Mouse (Mus musculus) CH12.LX (cell line): Measurements from ENCODE around the gene Hist1h1d.
A peak's percentile ranks its signal among the peaks of the same experiment; 100 is the strongest.

Experiments
- CTCF ChIP-seq, 2 experiments: IDR thresholded peaks in 1 of 2; conservative IDR thresholded peaks in 1 of 2; 2 replicates each; pipeline ENCODE4 v1.5.1; 2011 to 2012; ENCODE audit warnings: low read depth in 2 of 2, low read length in 2 of 2, improper control_type of control experiment in 1 of 2, inconsistent platforms in 1 of 2, mild to moderate bottlenecking in 1 of 2, moderate library complexity in 1 of 2
- GABPA ChIP-seq: IDR thresholded peaks from 2 replicates; pipeline ENCODE4 v1.6.1; 2012; ENCODE audit warnings: low read depth, low read length, improper control_type of control experiment, inconsistent platforms; ENCODE audit not compliant: insufficient replicate concordance
- MAZ ChIP-seq: IDR thresholded peaks from 2 replicates; pipeline ENCODE4 v1.6.1; 2012; ENCODE audit warnings: low read depth, mild to moderate bottlenecking, inconsistent platforms, low read length, improper control_type of control experiment, moderate library complexity
- NELFE ChIP-seq: IDR thresholded peaks from 2 replicates; pipeline ENCODE4 v1.6.1; 2011; ENCODE audit warnings: low read depth, low read length, improper control_type of control experiment
- POLR2A ChIP-seq: IDR thresholded peaks from 2 replicates; pipeline ENCODE4 v1.6.1; 2011; ENCODE audit warnings: low read depth, mild to moderate bottlenecking, improper control_type of control experiment, low read length
- RAD21 ChIP-seq: IDR thresholded peaks from 2 replicates; pipeline ENCODE4 v1.6.1; 2011; ENCODE audit warnings: low read depth, mild to moderate bottlenecking, low read length, improper control_type of control experiment, moderate library complexity
- UBTF ChIP-seq: IDR thresholded peaks from 2 replicates; pipeline ENCODE4 v1.6.1; 2012; ENCODE audit warnings: low read depth, mild to moderate bottlenecking, inconsistent platforms, low read length, improper control_type of control experiment, moderate library complexity

GRCm38 (mm10) chr13:23585029-23585441 is 32.0 kb downstream of the Hist1h1d start:
- no peak for TF ChIP-seq CTCF (conservative IDR thresholded peaks at IDR 0.05 in 1 of 2, IDR thresholded peaks at IDR 0.05 in 1 of 2; ENCODE audit: low read depth in 2 of 2, low read length in 2 of 2)
- TF ChIP-seq MAZ, result no peak
- no peak for TF ChIP-seq GABPA
- peak; percentile 94 for TF ChIP-seq POLR2A
- no peak for TF ChIP-seq RAD21
- TF ChIP-seq UBTF, result no peak
- TF ChIP-seq NELFE, result peak; percentile 67
